Comparison of ENCODE assay signal across 20 mouse cellular contexts in genomic region chr2:173321754-173322153, GRCm38 (mm10). TPM values are rescaled to one million over a fixed set of nuclear protein-coding genes. Genes with fewer than 3 reads are reported as not detected.
A peak's percentile ranks its signal among the peaks of the same experiment; 100 is the strongest.
DNase-seq lines count a peak whose midpoint lies in the region; ATAC-seq and TF ChIP-seq lines count a peak whose summit lies in the region.
"Had no signal": no experiment of that assay in that cellular context is flagged by ENCODE, and none has a peak within 500 bp of the region (broad histone marks: within the 10 kb centered on the region; RNA-seq: fewer than 3 reads in every experiment).

No protein-coding gene starts in this region.

- no peaks in the 10 kb centered on the region for H3K4me1 ChIP-seq in liver, adult 2 months (ENCODE audit: control insufficient read depth, insufficient read depth, low read length)
- no peaks in the 10 kb centered on the region for H3K4me1 ChIP-seq in liver, embryonic 11.5 days (replicated peaks; ENCODE audit: control insufficient read depth, insufficient read depth, low read length)
- H3K4me1 ChIP-seq: hindbrain, embryonic 15.5 days; limb, embryonic 13.5 days; liver, embryonic 15.5 days; neural tube, embryonic 15.5 days had no signal

- no peak overlapping the region for H3K4me3 ChIP-seq in liver, adult 2 months (ENCODE audit: insufficient read depth, low read depth, low read length)
- H3K4me3 ChIP-seq in liver, embryonic 11.5 days (ENCODE audit: low read depth, low read length) = no peak overlapping the region
- H3K4me3 ChIP-seq: hindbrain, embryonic 15.5 days; limb, embryonic 13.5 days; liver, embryonic 15.5 days; neural tube, embryonic 15.5 days had no signal

- no peak overlapping the region for H3K9ac ChIP-seq in liver, adult 2 months (ENCODE audit: low read depth, low read length)
- no peak overlapping the region for H3K9ac ChIP-seq in liver, embryonic 11.5 days (ENCODE audit: low read depth, low read length)
- H3K9ac ChIP-seq: forebrain, postnatal 0 days; hindbrain, embryonic 15.5 days; limb, embryonic 13.5 days; liver, embryonic 15.5 days; neural tube, embryonic 15.5 days had no signal

- H3K9me3 ChIP-seq in liver, embryonic 11.5 days (ENCODE audit: control insufficient read depth, low read length) = no peaks in the 10 kb centered on the region
- H3K9me3 ChIP-seq: hindbrain, embryonic 15.5 days; limb, embryonic 13.5 days; liver, embryonic 15.5 days; neural tube, embryonic 15.5 days had no signal

- no peak for TF ChIP-seq POLR2A in liver, adult 2 months (IDR thresholded peaks at IDR 0.05; ENCODE audit: extremely low read depth, insufficient read depth, low read length)

- no peaks in the 10 kb centered on the region for H3K79me2 ChIP-seq in liver, adult 2 months (ENCODE audit: control insufficient read depth, insufficient read depth, low read length)

- no peak for TF ChIP-seq CTCF in liver, adult 2 months (IDR thresholded peaks at IDR 0.05; ENCODE audit: low read depth, low read length)

- H3K27ac ChIP-seq in liver, adult 2 months (replicated peaks; ENCODE audit: insufficient read depth, low read depth, low read length) = no peak overlapping the region
- no peak overlapping the region for H3K27ac ChIP-seq in liver, embryonic 11.5 days (ENCODE audit: low read depth, low read length)
- H3K27ac ChIP-seq: hindbrain, embryonic 15.5 days; limb, embryonic 13.5 days; liver, embryonic 15.5 days; neural tube, embryonic 15.5 days; stomach, postnatal 0 days had no signal

- 75% methylated on average over 6 of the region's 6 CpGs for WGBS in liver, adult 2 months
- 83% methylated on average over 6 of the region's 6 CpGs for WGBS in liver, embryonic 11.5 days

- DNase-seq in adrenal gland, postnatal 36 days = peak; percentile 33 to 39
- DNase-seq in adrenal gland, adult 8-10 months = no peak
- DNase-seq in liver, adult 2 months (ENCODE audit: extremely low read depth, low read depth, low spot score) = peak; percentile 87
- no peak for DNase-seq in liver, embryonic 11.5 days (ENCODE audit: low spot score)
- DNase-seq in ZHBTc4 (ENCODE audit: low read depth, low spot score) = peak; percentile 22
- DNase-seq in fat pad, adult 2 months (ENCODE audit: extremely low read depth, low read depth, low spot score) = peak; percentile 18
- DNase-seq in thymus, postnatal 25 days = no peak
- no peak for DNase-seq in ovary, adult 18-20 months (ENCODE audit: low spot score)
- DNase-seq: cerebellum, adult 8-10 months; forebrain, postnatal 0 days; heart, adult 11 months; kidney, postnatal 4 days; layer of hippocampus, adult 9-11 months had no signal

- no peaks in the 10 kb centered on the region for H3K27me3 ChIP-seq in liver, adult 2 months (ENCODE audit: control insufficient read depth, insufficient read depth, low read length)
- no peaks in the 10 kb centered on the region; the same call in 1 of the 2 replicates for H3K27me3 ChIP-seq in liver, embryonic 11.5 days (replicated peaks; ENCODE audit: control insufficient read depth, insufficient read depth, low read length)
- H3K27me3 ChIP-seq: hindbrain, embryonic 15.5 days; limb, embryonic 13.5 days; liver, embryonic 15.5 days; neural tube, embryonic 15.5 days had no signal

- no peaks in the 10 kb centered on the region for H3K36me3 ChIP-seq in liver, adult 2 months (ENCODE audit: control insufficient read depth, insufficient read depth, low read length)
- no peaks in the 10 kb centered on the region for H3K36me3 ChIP-seq in liver, embryonic 11.5 days (ENCODE audit: control insufficient read depth, insufficient read depth, low read length)
- H3K36me3 ChIP-seq: hindbrain, embryonic 15.5 days; limb, embryonic 13.5 days; liver, embryonic 15.5 days; neural tube, embryonic 15.5 days had no signal

- H3K4me2 ChIP-seq in liver, embryonic 11.5 days = no peak overlapping the region
- H3K4me2 ChIP-seq: heart, embryonic 11.5 days; hindbrain, embryonic 15.5 days; limb, embryonic 13.5 days; liver, embryonic 15.5 days; neural tube, embryonic 15.5 days had no signal

- ATAC-seq in liver, embryonic 11.5 days (replicated peaks; ENCODE audit: low FRiP score) = no peak
- ATAC-seq: forebrain, postnatal 0 days; midbrain, embryonic 16.5 days had no signal

RNA-seq across cellular contexts. Expression of gene Pmepa1, which starts 45.4 kb away (rescaled TPM):
- 10 to 100 TPM; 54.8 to 55.5 TPM for total RNA-seq in adrenal gland, postnatal 36 days (2021)
- 10 to 100 TPM; 29.4 to 57.0 (median 38.3) TPM for total RNA-seq in adrenal gland, adult 8-10 months (2022)
- 0.28 and 0.60 TPM in 2 replicates for total RNA-seq in liver, adult 2 months (2014; rRNA removed)
- 1.8 and 4.1 TPM in 2 replicates for polyA plus RNA-seq in liver, adult 2 months (2012; rRNA removed)
- polyA plus RNA-seq in liver, embryonic 11.5 days (2014; fragmentation: Nextera tagmentation; extraction: Ambion mirVana) = 0.95 and 1.2 TPM in 2 replicates

Comparison
In these comparisons a context has a peak if more than half of its experiments do, and no peak if none do; other contexts are left out.
1. DNase-seq: peak in adrenal gland, postnatal 36 days (2 of 2), liver, adult 2 months (single experiment), ZHBTc4 (single experiment) and fat pad, adult 2 months (single experiment); none in adrenal gland, adult 8-10 months (single experiment), liver, embryonic 11.5 days (single experiment), thymus, postnatal 25 days (single experiment) and ovary, adult 18-20 months (single experiment).
2. RNA of gene Pmepa1, which starts 45.4 kb away (total RNA-seq): 54.8 to 55.5 TPM in adrenal gland, postnatal 36 days and 29.4 to 57.0 TPM in adrenal gland, adult 8-10 months; 0.28 to 0.60 TPM in liver, adult 2 months; every median in the first group is over 10 times any median in the second.